Mouse (Mus musculus): ENCODE results near the gene Rxfp4. TPM values are rescaled to one million over a fixed set of nuclear protein-coding genes. Genes with fewer than 3 reads are reported as not detected.

The Rxfp4 gene
- not detected in 2 replicates for total RNA-seq (2015)
- total RNA-seq (2017): not detected in 2 replicates

- no peak for ATAC-seq (ENCODE audit: poor library complexity, severe bottlenecking)
Observed at GRCm38 (mm10) chr3:88652846-88653515, at the start of gene Rxfp4. Gene Rxfp4 (minus strand): TSS chr3:88653142.

DNA sequence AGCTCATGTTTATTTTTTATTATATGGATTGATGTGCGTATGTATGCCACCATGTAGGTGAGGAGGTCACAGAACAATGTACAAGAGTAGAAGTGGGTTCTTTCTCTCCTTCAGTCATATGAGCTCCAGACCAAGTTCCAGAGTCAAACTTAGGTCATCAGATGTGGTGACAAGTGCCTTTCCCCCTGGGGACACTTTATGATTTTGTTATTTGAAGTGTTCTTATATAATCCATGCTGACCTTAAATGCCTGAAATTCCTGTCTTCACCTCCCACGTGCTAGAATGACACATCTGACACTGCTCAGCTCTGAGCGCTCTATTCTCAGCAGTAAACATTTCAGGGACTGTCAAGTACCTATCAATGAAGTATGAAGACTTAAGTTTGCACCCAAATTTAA lies 48.3 kb upstream of the Rxfp4 start:
- ATAC-seq (ENCODE audit: poor library complexity, severe bottlenecking): no peak

- ATAC-seq (ENCODE audit: poor library complexity, severe bottlenecking): no peak
Observed at GRCm38 (mm10) chr3:88700247-88700646, 47.3 kb upstream of the Rxfp4 start.

DNA sequence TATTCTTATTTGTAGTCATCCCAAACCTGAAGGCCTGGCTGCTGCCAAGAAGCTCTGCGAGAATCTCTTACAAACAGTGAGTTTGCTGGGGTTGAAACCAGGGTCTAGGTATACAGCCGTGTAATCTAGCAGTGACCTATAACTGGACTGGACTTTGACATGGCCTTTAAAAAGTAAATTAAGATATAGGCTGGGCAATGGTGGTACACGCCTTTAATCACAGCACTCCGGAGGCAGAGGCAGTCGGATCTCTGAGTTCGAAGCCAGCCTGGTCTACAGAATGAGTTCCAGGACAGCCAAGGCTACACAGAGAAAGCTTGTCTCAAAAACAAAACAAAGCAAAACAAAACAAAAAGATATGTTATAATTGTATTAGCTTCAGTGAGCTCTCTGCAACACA lies 45.9 kb upstream of the Rxfp4 start:
- ATAC-seq (ENCODE audit: poor library complexity, severe bottlenecking): no peak

DNA sequence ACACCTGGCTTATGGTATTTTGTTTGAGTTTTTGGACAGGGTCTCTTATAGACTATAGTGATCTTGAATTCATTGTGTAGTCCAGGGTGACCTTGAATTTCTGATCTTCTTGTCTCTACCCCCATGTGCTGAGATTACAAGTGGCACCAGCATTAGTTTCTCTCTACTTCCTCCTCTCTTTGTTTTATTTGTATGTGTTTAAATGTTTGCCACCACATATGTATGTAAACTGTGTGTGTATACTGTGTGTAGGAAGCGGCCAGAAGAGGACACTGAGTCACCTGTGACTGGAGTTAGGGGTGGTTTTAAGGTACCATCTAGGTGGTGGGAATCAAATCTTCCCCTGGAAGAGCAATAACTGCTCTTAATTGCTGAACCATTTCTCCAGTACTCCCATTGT lies 45.1 kb upstream of the Rxfp4 start:
- ATAC-seq (ENCODE audit: poor library complexity, severe bottlenecking): no peak

DNA sequence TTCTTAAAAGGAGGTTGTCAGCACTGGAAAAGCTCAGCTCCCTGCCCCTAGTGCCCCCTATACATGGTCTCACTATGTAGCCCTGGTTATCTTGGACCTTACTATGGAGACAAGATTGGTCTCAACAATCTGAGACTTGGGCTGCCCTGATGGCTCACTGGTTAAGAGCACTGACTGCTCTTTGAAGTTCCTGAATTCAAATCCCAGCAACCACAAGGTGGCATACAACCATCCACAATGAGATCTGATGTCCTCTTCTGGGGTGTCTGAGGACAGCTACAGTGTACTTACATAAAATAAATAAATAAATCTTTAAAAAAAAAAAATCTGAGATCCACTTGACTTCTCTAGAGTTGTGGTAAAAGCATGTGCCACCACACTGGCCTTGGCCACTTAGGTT lies 42.6 kb upstream of the Rxfp4 start:
- no peak for ATAC-seq (ENCODE audit: poor library complexity, severe bottlenecking)

DNA sequence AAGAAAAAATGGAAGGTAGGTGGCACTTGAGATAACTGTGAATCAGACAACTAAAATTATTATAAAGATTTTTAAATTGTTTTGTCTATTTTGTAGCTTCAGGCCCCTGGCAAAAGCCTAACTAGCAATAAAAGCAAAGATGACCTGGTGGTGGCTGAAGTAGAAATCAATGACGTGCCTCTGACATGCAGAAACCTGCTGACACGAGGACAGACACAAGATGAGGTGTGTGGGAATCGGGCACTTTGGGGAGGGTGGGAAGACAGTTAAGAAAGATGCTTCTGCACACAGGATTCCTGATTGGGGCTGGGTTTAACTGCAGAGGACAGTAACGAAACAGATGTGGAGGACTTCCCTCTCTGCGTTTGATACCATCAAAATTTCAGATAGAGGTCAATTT lies 36.1 kb upstream of the Rxfp4 start:
- no peak for ATAC-seq (ENCODE audit: poor library complexity, severe bottlenecking)

- ATAC-seq (ENCODE audit: poor library complexity, severe bottlenecking): no peak
Observed at GRCm38 (mm10) chr3:88686734-88687611, 34.0 kb upstream of the Rxfp4 start.

DNA sequence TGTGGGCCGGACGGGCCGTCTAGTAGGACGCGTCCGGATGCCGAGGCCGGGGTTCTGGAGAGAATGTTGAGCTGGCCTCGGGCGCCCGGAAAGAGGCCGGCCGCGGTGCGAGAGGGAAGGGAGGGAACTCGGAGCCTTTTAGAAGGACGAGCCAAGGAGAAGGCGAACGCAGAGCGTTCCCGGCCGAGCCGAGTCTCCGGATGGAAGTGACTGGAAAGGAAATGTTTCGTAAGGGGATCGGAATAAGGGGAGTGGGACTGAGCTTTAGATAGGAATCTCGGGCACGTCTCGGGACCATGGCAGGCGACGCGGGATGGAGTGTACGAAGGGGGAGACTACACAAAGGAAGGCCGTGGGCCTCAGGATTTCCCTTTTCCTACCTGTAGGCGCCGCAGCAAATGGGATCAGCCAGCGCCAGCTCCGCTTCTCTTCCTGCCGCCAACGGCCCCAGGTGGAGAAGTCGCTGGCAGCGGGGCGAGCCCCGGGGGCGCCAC lies 33.1 kb upstream of the Rxfp4 start:
- ATAC-seq (ENCODE audit: poor library complexity, severe bottlenecking): peak; percentile 17; the same call in 1 of the 2 replicates

- peak; percentile 97 for ATAC-seq (ENCODE audit: poor library complexity, severe bottlenecking)
Observed at GRCm38 (mm10) chr3:88684980-88685941, 32.3 kb upstream of the Rxfp4 start, which contains the start of gene Khdc4. Gene Khdc4 (plus strand): TSS chr3:88685803.

GRCm38 (mm10) chr3:88684236-88684979 lies 31.5 kb upstream of the Rxfp4 start:
- ATAC-seq (ENCODE audit: poor library complexity, severe bottlenecking): no peak

DNA sequence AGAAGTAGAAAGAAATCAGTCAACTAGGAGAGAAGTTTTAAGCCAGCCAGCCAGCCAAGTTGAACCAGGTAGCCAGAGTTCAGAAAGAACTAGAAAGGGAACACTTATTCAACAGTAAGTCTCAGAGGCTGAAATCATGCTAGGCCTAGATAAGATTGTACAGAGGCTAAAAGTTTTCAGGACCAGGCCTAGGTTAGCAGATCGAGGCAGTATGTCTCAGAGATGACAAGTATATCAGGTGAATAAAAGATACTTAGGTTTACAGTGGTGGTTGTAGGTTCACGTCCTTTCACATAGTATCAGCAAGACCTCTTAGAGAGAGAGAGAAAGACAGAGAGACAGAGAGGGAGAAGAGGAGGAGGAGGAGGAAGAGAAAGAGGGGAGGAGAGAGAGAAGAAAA lies 30.9 kb upstream of the Rxfp4 start:
- no peak for ATAC-seq (ENCODE audit: poor library complexity, severe bottlenecking)

DNA sequence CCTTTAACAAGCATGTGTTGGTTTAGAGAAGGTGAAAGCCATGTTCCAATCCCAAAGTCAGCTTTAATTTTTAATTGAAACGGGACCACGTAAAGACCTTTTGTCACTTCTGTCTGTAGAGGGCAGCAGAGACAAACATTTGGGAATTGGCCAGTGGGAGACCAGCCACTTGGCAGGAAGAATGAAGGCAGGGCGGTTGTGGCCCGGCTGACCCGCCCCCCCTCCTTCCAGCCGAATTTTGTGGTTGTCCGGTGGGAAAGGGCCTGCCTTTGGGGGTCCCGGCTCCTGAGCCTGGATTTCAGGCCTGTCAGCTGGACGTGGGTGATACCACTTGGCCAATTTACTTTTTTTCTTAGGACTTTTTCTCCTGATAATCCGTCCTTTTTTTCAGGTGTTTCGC lies 24.5 kb upstream of the Rxfp4 start:
- peak; percentile 93 for ATAC-seq (ENCODE audit: poor library complexity, severe bottlenecking)

DNA sequence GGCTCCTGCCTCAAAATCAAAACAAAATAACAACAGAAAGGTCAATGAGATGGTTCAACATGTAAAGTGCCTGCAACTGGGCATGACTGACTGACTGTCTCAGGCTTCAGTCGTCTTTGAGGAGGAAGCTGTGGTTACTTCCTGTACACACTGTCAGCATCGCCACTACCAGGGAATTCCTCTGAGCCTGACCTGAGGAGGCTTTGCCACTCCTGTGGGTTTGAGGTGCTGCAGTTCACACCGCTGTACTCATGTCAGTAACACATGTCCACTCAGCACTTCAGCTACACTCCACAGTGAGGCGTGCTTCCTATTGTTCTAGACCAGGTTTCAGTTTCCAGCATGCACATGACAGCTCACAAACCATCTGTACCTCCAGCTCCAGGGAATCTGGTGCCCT lies 11.2 kb upstream of the Rxfp4 start:
- ATAC-seq (ENCODE audit: poor library complexity, severe bottlenecking): peak; percentile 73

DNA sequence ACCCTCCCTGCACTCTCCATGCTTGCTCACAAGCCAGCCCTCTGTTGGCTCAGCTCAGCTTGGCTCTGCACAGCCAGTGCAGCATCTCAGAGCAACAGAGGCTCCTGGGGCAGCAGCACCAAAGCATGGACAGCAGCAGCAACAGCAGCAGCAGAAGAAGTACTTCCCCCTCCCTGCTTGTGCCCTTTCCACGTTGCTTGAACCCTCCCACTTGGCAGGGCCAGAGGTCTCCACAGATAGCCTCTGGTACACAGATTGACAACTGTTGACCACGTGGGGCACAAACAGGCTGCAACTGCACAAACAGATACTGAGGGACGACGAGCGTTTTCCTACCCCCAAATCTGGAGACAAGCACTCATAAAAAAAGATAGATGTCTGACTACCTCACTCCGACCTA lies 6.9 kb upstream of the Rxfp4 start:
- ATAC-seq (ENCODE audit: poor library complexity, severe bottlenecking): no peak

DNA sequence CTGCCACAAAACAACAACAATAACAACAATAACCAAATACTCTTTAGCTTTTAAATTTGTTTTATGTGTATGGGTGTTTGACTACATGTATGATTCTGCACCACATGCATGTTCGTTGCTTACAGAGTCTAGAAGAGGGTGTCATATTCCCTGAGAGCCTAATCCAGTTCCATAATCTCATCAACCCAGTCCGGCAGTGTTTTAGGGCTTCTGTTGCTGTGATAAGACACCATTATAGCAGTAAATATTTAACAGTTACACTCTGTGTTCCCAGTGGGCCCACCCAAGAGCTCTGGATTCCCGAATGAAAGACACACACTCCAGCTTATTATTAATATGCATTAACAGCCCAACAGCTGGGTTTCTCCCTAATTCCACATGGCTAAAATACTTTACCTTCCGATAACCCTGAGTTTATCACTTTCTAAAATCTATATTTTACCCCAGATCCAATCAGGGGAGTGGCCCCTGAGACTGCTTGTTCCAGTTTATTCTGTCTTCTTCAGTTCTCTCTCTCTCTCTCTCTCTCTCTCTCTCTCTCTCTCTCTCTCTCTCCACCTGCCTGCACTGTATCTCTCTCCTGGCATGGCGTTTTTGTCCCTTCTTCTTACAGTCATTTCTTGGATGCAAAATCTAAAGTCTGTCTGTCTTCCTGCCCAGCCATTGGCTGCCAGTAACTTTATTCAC lies 5.6 kb upstream of the Rxfp4 start:
- ATAC-seq (ENCODE audit: poor library complexity, severe bottlenecking): no peak

GRCm38 (mm10) chr3:88655619-88656018 lies 2.7 kb upstream of the Rxfp4 start:
- ATAC-seq (ENCODE audit: poor library complexity, severe bottlenecking): no peak

GRCm38 (mm10) chr3:88654621-88655020 lies 1.7 kb upstream of the Rxfp4 start:
- no peak for ATAC-seq (ENCODE audit: poor library complexity, severe bottlenecking)
